Mouse (Mus musculus) left cerebral cortex, adult 2 months (tissue): ENCODE measurements at regions not wholly inside any gene's neighbourhood (a gene's known extent, or its start where the extent isn't known, plus 50 kb on each side); places are given as distances from the start of the nearest gene placed in this dataset.

ENCODE experiments used
- DNase-seq, 2 experiments: peaks; one replicate each; pipeline ENCODE4 v3.0.0; 2021 to 2022; ENCODE audit warnings: low spot score in 2 of 2, mixed read lengths in 1 of 2; ENCODE audit errors: extremely low spot score in 1 of 2
- H3K27ac ChIP-seq: fragments of 200-600 bp; 2 replicates; pipeline ENCODE4 v1.8.1; 2022
- H3K4me3 ChIP-seq: fragments of 200-600 bp; 2 replicates; pipeline ENCODE4 v1.8.1; 2022
- CTCF ChIP-seq: fragments of 200-600 bp; IDR thresholded peaks from 2 replicates; pipeline ENCODE4 v1.8.1; 2022; ENCODE audit warnings: antibody characterized with exemption, mild to moderate bottlenecking, moderate library complexity
- intact Hi-C: fragments of 180-260 bp; cut with DNase I; formaldehyde crosslinking; loops from one replicate; pipeline ENCODE4 v1.15.1; 2025

DNA sequence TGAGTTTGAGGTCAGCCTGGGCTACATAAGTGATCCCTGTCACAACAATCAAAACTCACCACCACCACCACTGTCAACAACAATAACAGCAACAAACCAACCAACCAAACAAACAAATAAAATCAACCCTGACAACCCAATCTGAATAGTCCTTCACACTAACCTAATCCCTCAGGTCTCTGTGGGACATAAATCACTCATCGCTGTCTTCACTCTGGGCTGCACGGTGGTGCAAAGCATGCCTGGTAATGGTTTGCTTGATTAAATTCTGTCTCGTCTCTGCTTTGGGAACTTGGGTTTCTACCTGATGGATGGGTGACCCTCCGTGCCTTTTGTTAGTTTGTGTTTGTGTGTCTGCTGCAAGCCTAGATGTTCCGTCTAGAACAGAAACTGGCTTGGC, 100.6 kb downstream of the Slc17a6 start:
- no peak for TF ChIP-seq CTCF
- DNase-seq = no peak
- Histone ChIP-seq H3K27ac (no peak overlapping the region), H3K4me3 (no peak overlapping the region)
- intact Hi-C loops = no loop called here

DNA sequence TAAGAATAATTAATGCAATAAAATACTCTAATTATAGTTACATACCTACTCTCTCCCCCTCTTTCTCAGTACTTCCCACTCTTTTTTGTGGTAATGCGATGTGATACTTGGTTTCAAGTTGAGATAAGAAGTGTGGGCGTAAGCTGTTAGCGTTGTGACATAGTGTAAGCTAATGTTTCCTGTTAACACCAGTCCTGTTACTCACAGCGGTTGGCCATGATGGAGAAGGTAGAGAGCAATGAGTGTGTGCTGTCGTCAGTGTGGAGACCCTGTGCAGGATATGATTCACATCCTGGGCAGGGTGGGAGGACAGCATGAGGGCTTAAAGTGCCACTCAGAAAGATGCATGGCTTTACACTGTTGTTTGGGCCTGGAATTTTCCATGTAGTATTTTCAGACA, 102.1 kb downstream of the Slc17a6 start:
- H3K4me3 ChIP-seq = no peak overlapping the region
- intact Hi-C loops = no loop called here
- TF ChIP-seq CTCF = no peak
- no peak for DNase-seq
- no peak overlapping the region for H3K27ac ChIP-seq

DNA sequence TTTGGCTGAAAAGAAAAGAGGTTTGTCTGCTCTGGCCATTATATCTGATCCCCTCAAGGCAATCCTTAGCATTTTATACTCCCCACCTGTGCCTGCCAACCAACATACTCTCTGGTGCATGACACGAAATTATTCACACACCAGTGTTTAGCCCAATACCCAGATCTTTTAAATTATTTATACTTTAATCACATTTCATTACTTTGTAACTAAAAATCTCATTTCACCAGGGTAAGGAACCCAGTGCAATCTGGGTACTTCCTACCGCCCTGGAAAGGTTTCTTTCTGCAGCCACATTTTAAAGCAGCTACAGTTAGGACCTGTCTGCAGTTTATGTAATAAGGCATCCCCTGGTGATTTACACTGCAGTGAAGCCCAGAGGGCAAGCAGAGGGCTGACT, 114.5 kb downstream of the Slc17a6 start:
- no peak for DNase-seq
- Histone ChIP-seq H3K27ac (no peak overlapping the region), H3K4me3 (no peak overlapping the region)
- intact Hi-C loops = no loop called here
- TF ChIP-seq CTCF = no peak

DNA sequence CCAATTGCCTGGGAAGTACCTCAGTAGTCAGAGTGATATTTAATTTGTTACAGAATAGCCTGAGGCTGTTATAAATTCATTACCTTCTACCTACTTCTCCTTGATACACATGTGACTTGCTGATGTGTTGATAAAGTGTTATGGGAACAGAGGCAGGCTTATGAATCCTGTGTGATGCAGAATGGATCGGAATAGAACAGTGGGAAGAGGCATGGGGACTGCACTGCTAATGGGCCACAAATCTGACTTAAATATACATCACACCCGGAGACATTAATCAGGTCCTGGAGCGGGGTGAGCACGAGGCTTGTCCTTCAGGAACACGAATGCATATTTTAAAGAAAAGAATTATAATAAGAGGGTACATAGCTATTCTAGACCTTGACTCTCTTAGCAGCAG, 117.8 kb downstream of the Slc17a6 start:
- no peak for TF ChIP-seq CTCF
- Histone ChIP-seq H3K27ac (no peak overlapping the region), H3K4me3 (no peak overlapping the region)
- intact Hi-C loops = no loop called here
- DNase-seq = no peak

DNA sequence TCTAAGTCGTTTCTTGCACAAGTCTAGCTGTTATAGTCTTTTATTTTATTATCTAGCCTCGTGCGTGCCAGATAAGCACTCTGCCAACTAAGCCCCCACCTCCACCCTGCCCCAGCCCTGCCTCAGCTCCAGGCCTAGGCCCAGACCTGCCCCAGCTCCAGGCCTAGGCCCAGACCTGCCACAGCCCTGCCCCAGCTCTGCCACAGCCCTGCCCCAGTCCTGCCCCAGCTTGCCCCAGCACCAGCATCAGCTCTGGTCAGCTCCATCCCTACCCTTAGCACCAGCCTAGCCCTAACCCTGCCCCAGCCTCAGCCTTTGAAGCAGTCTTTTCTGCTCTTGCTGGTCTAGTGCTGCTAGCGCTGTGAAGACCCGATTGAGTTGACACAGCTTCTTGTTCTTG, 119.1 kb downstream of the Slc17a6 start:
- no peak overlapping the region for H3K27ac ChIP-seq
- no peak for TF ChIP-seq CTCF
- intact Hi-C loops = no loop called here

DNA sequence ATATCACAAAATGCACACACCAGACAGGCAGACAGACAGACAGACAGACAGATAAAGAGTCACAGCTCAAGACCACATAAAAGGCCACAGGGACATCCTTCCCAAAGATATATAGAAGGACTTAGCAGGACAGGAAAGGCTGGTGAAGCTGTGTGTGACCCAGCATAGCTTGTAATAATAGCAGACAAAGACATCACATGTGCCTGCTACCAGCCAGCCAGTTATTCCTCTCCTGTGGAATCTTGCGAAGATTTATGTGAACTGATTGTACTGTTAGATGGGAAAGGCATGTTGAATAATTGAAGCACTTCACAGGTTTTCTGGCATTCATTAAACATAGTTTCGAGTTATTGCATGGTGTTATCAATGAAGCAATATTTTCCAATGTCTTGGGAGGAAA, 119.1 kb upstream of the Gas2 start:
- no peak overlapping the region for H3K4me3 ChIP-seq
- H3K27ac ChIP-seq = no peak overlapping the region
- no peak for DNase-seq
- intact Hi-C loops = no loop called here
- TF ChIP-seq CTCF = no peak

More for the DNA sequence above, 119.1 kb downstream of the Slc17a6 start:
- no peak overlapping the region for H3K4me3 ChIP-seq
- no peak for DNase-seq

DNA sequence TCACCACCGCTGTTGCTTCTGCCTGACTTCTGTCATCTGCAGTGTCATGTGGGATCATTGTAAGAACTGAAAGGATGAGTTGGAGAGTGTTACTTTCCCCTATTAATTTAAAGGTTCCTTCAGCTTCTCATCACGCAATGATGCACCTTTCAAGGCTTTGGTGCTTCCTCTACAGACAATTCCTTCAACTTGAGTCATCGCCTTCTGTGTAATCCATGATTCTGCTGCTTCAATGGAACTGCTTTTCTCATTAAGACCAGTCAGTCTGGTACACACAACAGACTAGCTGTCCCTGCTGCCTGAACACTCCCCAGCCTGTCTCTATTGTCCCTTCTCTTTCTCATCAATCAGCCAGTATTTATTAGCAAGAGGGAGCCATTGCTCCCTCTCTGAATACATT, 116.2 kb upstream of the Gas2 start:
- TF ChIP-seq CTCF = no peak
- no peak for DNase-seq
- H3K27ac ChIP-seq = no peak overlapping the region
- no peak overlapping the region for H3K4me3 ChIP-seq
- intact Hi-C loops = no loop called here

DNA sequence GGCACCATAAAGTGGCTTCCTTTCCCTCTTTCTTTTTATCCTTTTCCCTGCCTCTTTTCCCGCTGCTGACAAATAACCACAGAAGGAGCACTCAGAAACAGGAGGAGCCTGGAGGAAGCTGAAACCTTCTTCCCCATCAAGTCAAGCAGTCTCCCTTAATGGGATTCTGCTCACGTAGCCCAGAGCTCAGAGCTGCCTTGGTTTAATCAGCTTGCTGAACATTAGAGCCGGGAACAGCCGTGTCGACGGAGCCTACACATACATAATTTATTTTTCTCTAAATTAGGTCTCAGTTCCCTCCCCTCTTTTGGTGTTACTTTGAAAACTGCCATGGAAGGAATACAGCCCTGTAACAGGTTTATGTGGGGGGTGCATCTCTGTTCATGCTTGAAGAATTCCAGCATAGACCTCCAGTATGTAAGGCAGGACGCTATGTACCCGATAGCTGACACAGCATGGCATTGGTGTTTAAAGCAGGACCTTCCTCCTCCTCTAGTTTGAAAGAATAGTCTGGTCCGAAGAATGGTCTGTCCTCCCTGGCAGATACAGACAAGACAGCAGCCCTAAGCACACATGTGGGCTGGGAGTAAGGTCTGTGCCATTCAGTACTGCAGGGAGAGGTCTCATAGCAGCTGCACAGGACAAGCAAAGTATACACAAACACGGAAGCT, 113.0 kb upstream of the Gas2 start:
- H3K4me3 ChIP-seq = no peak overlapping the region
- no peak overlapping the region for H3K27ac ChIP-seq
- DNase-seq = no peak
- intact Hi-C loops = no loop called here
- no peak for TF ChIP-seq CTCF

DNA sequence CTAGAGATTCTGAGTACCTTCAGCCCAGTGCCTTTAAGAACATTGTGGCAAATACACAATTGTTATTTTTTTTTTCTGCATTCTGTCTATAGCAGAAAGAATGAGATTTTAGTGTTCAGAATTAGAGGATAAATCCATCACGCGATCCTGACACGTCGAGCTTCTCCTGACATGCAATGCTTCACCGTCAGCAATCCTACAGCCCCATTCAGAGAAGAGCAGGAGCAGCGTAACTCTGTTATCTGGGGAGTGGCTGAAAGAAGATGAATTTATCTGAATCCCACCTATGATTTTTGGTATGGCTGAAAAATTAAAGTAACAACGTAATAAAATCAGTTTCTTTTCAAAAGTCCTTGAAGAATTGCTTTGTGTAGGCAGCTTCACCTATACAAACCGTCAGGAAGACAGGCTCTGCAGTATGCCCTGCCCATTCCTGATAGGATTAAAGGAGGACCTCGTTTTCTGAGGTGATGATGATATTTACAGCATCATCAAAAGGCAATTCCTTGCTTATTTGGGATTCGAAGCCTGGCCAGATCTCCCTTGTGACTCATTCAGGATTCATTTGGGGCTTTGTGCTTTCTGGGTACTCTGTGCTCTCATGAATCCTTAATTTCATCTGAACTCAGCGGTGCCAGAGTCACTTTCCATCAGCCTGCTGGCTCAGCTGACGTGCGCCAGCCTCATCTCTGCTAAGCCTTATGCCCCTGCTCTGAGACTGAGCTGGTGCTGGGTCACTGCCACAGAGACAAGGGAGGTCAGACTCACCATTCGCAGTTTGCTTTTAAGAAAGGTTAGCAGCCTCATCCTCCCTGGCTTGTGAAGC, 112.3 kb upstream of the Gas2 start:
- no peak for TF ChIP-seq CTCF
- no peak for DNase-seq
- H3K27ac ChIP-seq = no peak overlapping the region; the same call in 1 of the 2 replicates
- H3K4me3 ChIP-seq = no peak overlapping the region
- intact Hi-C loops = loop anchor here (5.0 kb wide), 1 partner anchor 127 kb away; the partner anchor contains the start of gene Slc17a6

DNA sequence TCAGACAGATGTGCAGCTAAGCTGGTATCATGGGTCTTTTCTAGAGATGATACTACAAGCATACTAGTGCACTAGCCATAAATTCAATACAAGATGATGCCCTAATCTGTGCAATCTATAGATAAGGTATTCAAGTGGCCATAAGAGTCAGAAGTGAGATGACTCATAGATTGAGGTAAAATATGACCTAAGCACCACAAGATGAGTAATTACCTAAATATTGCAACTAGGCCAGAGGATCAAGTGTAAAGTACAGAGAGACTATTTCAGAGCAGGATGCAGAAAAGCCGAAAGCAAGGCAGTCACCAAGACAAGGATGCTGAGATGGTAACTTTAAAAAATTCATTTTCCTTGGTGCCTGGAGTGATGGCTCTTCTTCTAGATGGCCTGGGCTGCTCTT, 111.5 kb upstream of the Gas2 start:
- no peak for TF ChIP-seq CTCF
- Histone ChIP-seq H3K27ac (no peak overlapping the region), H3K4me3 (no peak overlapping the region)
- no peak for DNase-seq
- intact Hi-C loops = loop anchor here (5.0 kb wide), 1 partner anchor 128 kb away; the partner anchor contains the start of gene Slc17a6

DNA sequence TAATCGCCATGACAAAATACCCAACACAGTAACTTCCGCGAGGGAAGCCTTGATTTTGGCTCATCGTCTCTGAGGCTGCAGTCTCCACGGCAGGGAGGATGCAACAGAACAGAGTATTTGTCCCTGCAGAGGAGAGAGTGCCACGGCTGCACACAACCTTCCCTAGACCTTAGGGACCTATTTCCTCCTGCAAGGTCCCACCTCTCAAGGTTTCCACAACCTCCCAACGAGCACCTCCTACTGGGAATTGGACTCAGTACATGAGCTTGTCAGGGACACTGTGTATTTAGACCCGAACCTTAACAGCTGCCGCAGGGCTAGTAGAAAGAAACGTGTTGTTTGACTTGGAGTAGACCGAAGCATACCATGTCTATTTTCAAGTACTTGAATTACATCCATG, 108.8 kb upstream of the Gas2 start:
- intact Hi-C loops = loop anchor here (5.0 kb wide), 1 partner anchor 131 kb away; the partner anchor contains the start of gene Slc17a6
- Histone ChIP-seq H3K4me3 (no peak overlapping the region), H3K27ac (no peak overlapping the region)
- TF ChIP-seq CTCF = no peak
- DNase-seq = no peak

DNA sequence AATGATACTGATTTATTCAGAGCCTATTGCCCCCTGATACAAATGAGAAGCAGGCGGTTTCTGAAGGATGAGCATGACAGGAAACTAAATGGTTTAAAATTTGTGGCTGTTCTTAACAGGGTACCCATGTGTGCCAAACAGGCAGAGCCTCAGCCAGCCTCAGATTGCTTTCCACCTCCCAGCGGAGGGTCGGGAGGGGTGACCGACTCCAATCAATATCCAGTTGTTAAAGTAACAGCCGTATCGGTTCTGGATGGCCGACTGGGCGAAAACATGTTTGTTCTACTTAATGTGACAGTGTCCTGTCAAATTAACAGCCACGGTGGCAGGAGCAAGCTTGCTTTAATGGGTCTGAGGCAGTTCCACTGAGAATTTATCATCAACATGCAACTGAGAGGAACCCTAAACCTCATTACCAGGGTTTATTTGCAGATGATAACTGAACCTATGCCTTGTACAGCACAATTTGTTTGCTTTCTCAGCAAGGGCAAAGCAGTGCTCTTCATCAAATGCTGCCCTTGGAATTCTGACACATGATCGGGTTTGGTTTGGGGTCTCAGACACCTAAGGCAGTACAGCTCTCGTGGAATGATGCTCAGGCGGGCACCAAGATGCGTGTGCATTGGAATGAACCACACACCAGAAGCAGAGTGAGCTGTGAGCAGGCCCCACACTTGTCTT, 107.5 kb upstream of the Gas2 start:
- Histone ChIP-seq H3K27ac (no peak overlapping the region), H3K4me3 (no peak overlapping the region)
- DNase-seq = no peak
- TF ChIP-seq CTCF = no peak
- intact Hi-C loops = loop anchor here (5.0 kb wide), 1 partner anchor 132 kb away; the partner anchor contains the start of gene Slc17a6
